Mouse (Mus musculus) MEL (cell line): Measurements from ENCODE around the gene Dcun1d4. TPM values are rescaled to one million over a fixed set of nuclear protein-coding genes. Genes with fewer than 3 reads are reported as not detected.

Experiments used
- DNase-seq: peaks from one replicate; pipeline ENCODE4 v3.0.0; 2011; ENCODE audit warnings: low read depth, low spot score
- H3K27ac ChIP-seq: 2 replicates; pipeline ENCODE4 v1.5.1; 2012; ENCODE audit warnings: low read depth, mild to moderate bottlenecking, control low read depth, low read length, moderate library complexity; ENCODE audit not compliant: control insufficient read depth
- H3K27me3 ChIP-seq, 2 experiments: fragments of 150-350 bp in 1 of 2; sonication (generic) in 1 of 2; 2 replicates each; pipeline ENCODE4 v1.6.1; 2012; ENCODE audit warnings: low read length in 2 of 2, mild to moderate bottlenecking in 2 of 2, improper control_type of control experiment in 1 of 2, moderate library complexity in 1 of 2; ENCODE audit not compliant: insufficient read depth in 2 of 2, control insufficient read depth in 1 of 2
- H3K36me3 ChIP-seq, 2 experiments: 2 replicates each; pipeline ENCODE4 v1.6.1; 2012 to 2014; ENCODE audit warnings: low read length in 2 of 2, improper control_type of control experiment in 1 of 2, inconsistent platforms in 1 of 2, mild to moderate bottlenecking in 1 of 2; ENCODE audit not compliant: insufficient read depth in 2 of 2, control insufficient read depth in 1 of 2
- H3K4me1 ChIP-seq, 2 experiments: fragments of 150-350 bp in 1 of 2; sonication (generic) in 1 of 2; 2 replicates each; pipeline ENCODE4 v1.6.1; 2012; ENCODE audit warnings: low read length in 2 of 2, improper control_type of control experiment in 1 of 2, mild to moderate bottlenecking in 1 of 2; ENCODE audit not compliant: insufficient read depth in 2 of 2, control insufficient read depth in 1 of 2
- H3K4me3 ChIP-seq, 2 experiments: fragments of 150-350 bp in 1 of 2; sonication (generic) in 1 of 2; 2 replicates each; pipeline ENCODE4 v1.5.1; 2012; ENCODE audit warnings: low read depth in 2 of 2, low read length in 2 of 2, mild to moderate bottlenecking in 2 of 2, moderate library complexity in 2 of 2, control low read depth in 1 of 2, improper control_type of control experiment in 1 of 2; ENCODE audit not compliant: control insufficient read depth in 1 of 2, insufficient read depth in 1 of 2
- H3K79me2 ChIP-seq: 2 replicates; pipeline ENCODE4 v1.6.1; 2012; ENCODE audit warnings: mild to moderate bottlenecking, low read length, moderate library complexity; ENCODE audit not compliant: control insufficient read depth, poor library complexity, insufficient read depth
- H3K9ac ChIP-seq: 2 replicates; pipeline ENCODE4 v1.6.1; 2012; ENCODE audit warnings: low read depth, mild to moderate bottlenecking, control low read depth, low read length, moderate library complexity; ENCODE audit not compliant: control insufficient read depth, poor library complexity, severe bottlenecking
- H3K9me3 ChIP-seq: fragments of 150-350 bp; sonication (generic); replicated peaks from 2 replicates; pipeline ENCODE4 v1.6.1; 2012; ENCODE audit warnings: mild to moderate bottlenecking, low read length, improper control_type of control experiment, moderate library complexity; ENCODE audit not compliant: insufficient read depth
- CHD1 ChIP-seq: IDR thresholded peaks from 2 replicates; pipeline ENCODE4 v1.6.1; 2012; ENCODE audit warnings: low read depth, mild to moderate bottlenecking, inconsistent platforms, low read length, improper control_type of control experiment
- CHD2 ChIP-seq: IDR thresholded peaks from 2 replicates; pipeline ENCODE4 v1.6.1; 2011; ENCODE audit warnings: low read length, improper control_type of control experiment
- CTCF ChIP-seq, 3 experiments: IDR thresholded peaks in 2 of 3; conservative IDR thresholded peaks in 1 of 3; 2 replicates each; pipeline ENCODE4 v1.5.1; 2011 to 2012; ENCODE audit warnings: low read length in 3 of 3, low read depth in 2 of 3, mild to moderate bottlenecking in 2 of 3, improper control_type of control experiment in 1 of 3, inconsistent platforms in 1 of 3, mixed read lengths in 1 of 3, moderate library complexity in 1 of 3; ENCODE audit not compliant: control insufficient read depth in 1 of 3, insufficient read depth in 1 of 3, poor library complexity in 1 of 3, severe bottlenecking in 1 of 3
- ELF1 ChIP-seq: IDR thresholded peaks from 2 replicates; pipeline ENCODE4 v1.6.1; 2014; ENCODE audit warnings: low read depth, mild to moderate bottlenecking, inconsistent platforms, low read length, improper control_type of control experiment, moderate library complexity
- EP300 ChIP-seq, 2 experiments: IDR thresholded peaks; 2 replicates each; pipeline ENCODE4 v1.6.1; 2011; ENCODE audit warnings: improper control_type of control experiment in 2 of 2, low read length in 2 of 2, low read depth in 1 of 2, mild to moderate bottlenecking in 1 of 2
- ETS1 ChIP-seq: IDR thresholded peaks from 2 replicates; pipeline ENCODE4 v1.6.1; 2012; ENCODE audit warnings: low read depth, mild to moderate bottlenecking, inconsistent platforms, low read length, improper control_type of control experiment, moderate library complexity
- GABPA ChIP-seq: IDR thresholded peaks from 2 replicates; pipeline ENCODE4 v1.6.1; 2012; ENCODE audit warnings: low read depth, mild to moderate bottlenecking, inconsistent platforms, low read length, improper control_type of control experiment, moderate library complexity
- GATA1 ChIP-seq: IDR thresholded peaks from 2 replicates; pipeline ENCODE4 v1.6.1; 2011; ENCODE audit warnings: low read depth, low read length, improper control_type of control experiment
- KAT2A ChIP-seq: conservative IDR thresholded peaks from 2 replicates; pipeline ENCODE4 v1.6.1; 2012; ENCODE audit warnings: low read depth, low read length, improper control_type of control experiment, inconsistent platforms
- MAFK ChIP-seq: IDR thresholded peaks from 2 replicates; pipeline ENCODE4 v1.6.1; 2011; ENCODE audit warnings: low read depth, mild to moderate bottlenecking, low read length, improper control_type of control experiment, borderline replicate concordance
- MAX ChIP-seq: IDR thresholded peaks from 2 replicates; pipeline ENCODE4 v1.6.1; 2011; ENCODE audit warnings: low read length, improper control_type of control experiment
- MAZ ChIP-seq: IDR thresholded peaks from 2 replicates; pipeline ENCODE4 v1.6.1; 2012; ENCODE audit warnings: low read depth, mild to moderate bottlenecking, inconsistent platforms, low read length, improper control_type of control experiment
- MEF2A ChIP-seq: IDR thresholded peaks from 2 replicates; pipeline ENCODE4 v1.6.1; 2014; ENCODE audit warnings: low read depth, mild to moderate bottlenecking, inconsistent platforms, low read length, improper control_type of control experiment; ENCODE audit not compliant: poor library complexity, insufficient replicate concordance, severe bottlenecking; ENCODE audit errors: extremely low read depth
- MXI1 ChIP-seq: IDR thresholded peaks from 2 replicates; pipeline ENCODE4 v1.6.1; 2011; ENCODE audit warnings: mild to moderate bottlenecking, low read depth, low read length, improper control_type of control experiment
- MYB ChIP-seq: IDR thresholded peaks from 2 replicates; pipeline ENCODE4 v1.6.1; 2011; ENCODE audit warnings: mild to moderate bottlenecking, low read depth, low read length, improper control_type of control experiment
- MYC ChIP-seq: IDR thresholded peaks from 2 replicates; pipeline ENCODE4 v1.6.1; 2011; ENCODE audit warnings: low read depth, mild to moderate bottlenecking, low read length, improper control_type of control experiment, moderate library complexity
- NELFE ChIP-seq: IDR thresholded peaks from 2 replicates; pipeline ENCODE4 v1.6.1; 2011; ENCODE audit warnings: low read depth, low read length, improper control_type of control experiment
- POLR2AphosphoS2 ChIP-seq: IDR thresholded peaks from 2 replicates; pipeline ENCODE4 v1.6.1; 2011; ENCODE audit warnings: low read length, improper control_type of control experiment
- POLR2AphosphoS5 ChIP-seq: IDR thresholded peaks from 2 replicates; pipeline ENCODE4 v1.6.1; 2012; ENCODE audit warnings: low read depth, borderline replicate concordance, mild to moderate bottlenecking, inconsistent platforms, low read length, moderate library complexity, mixed read lengths
- RAD21 ChIP-seq: IDR thresholded peaks from 2 replicates; pipeline ENCODE4 v1.6.1; 2011; ENCODE audit warnings: mild to moderate bottlenecking, low read depth, low read length, improper control_type of control experiment
- RCOR1 ChIP-seq: IDR thresholded peaks from 2 replicates; pipeline ENCODE4 v1.6.1; 2012; ENCODE audit warnings: low read depth, mild to moderate bottlenecking, inconsistent platforms, low read length, improper control_type of control experiment
- SIN3A ChIP-seq: IDR thresholded peaks from 2 replicates; pipeline ENCODE4 v1.6.1; 2012; ENCODE audit warnings: low read length, improper control_type of control experiment, inconsistent platforms
- UBTF ChIP-seq: IDR thresholded peaks from 2 replicates; pipeline ENCODE4 v1.6.1; 2012; ENCODE audit warnings: low read depth, mild to moderate bottlenecking, inconsistent platforms, low read length, improper control_type of control experiment, moderate library complexity, borderline replicate concordance; ENCODE audit not compliant: insufficient read depth
- USF2 ChIP-seq, 2 experiments: IDR thresholded peaks; 2 replicates each; pipeline ENCODE4 v1.6.1; 2011 to 2012; ENCODE audit warnings: improper control_type of control experiment in 2 of 2, low read length in 2 of 2, borderline replicate concordance in 1 of 2, inconsistent platforms in 1 of 2, low read depth in 1 of 2, mild to moderate bottlenecking in 1 of 2; ENCODE audit not compliant: insufficient read depth in 1 of 2
- ZKSCAN1 ChIP-seq: IDR thresholded peaks from 2 replicates; pipeline ENCODE4 v1.6.1; 2012; ENCODE audit warnings: low read depth, mild to moderate bottlenecking, inconsistent platforms, low read length, improper control_type of control experiment, moderate library complexity
- ZMIZ1 ChIP-seq: IDR thresholded peaks from 2 replicates; pipeline ENCODE4 v1.6.1; 2012; ENCODE audit warnings: low read depth, mild to moderate bottlenecking, inconsistent platforms, low read length, improper control_type of control experiment, moderate library complexity
- ZNF384 ChIP-seq: IDR thresholded peaks from 2 replicates; pipeline ENCODE4 v1.6.1; 2012; ENCODE audit warnings: low read depth, mild to moderate bottlenecking, inconsistent platforms, low read length, improper control_type of control experiment
- polyA plus RNA-seq, 2 experiments: library from polyadenylated mRNA; stranded (reverse) in 1 of 2; unstranded in 1 of 2; fragments of >175 nt in 1 of 2; fragments of >200 nt in 1 of 2; gene quantifications; 2 replicates each; pipeline versions ENCODE4 v1.2.1 to v1.2.4; 2012; ENCODE audit warnings: low replicate concordance in 2 of 2, low read depth in 1 of 2; ENCODE audit not compliant: insufficient read length in 2 of 2, insufficient read depth in 1 of 2, missing spikeins in 1 of 2
- total RNA-seq: library from RNA; depleted of rRNA; stranded (reverse); fragments of 300-350 nt; gene quantifications from 2 replicates; pipeline ENCODE4 v1.2.3, GENCODE M21; 2012

Dcun1d4 gene
- total and polyA plus RNA-seq, 3 experiments, result 7.6 to 10.0 TPM; not detected in 1

- TF ChIP-seq MEF2A (no peak), MYB (no peak), USF2 (IDR thresholded peaks at IDR 0.05; ENCODE audit: borderline replicate concordance in 1 of 2, insufficient read depth in 1 of 2, low read depth in 1 of 2, low read length in 2 of 2) (no peak), RAD21 (no peak), KAT2A (no peak), POLR2AphosphoS5 (no peak), ETS1 (peak; percentile 87), RCOR1 (peak; percentile 67), CHD2 (no peak), MAZ (no peak), MYC (peak; percentile 75; the same call in 1 of the 2 replicates), GATA1 (peak; percentile 54; the same call in 1 of the 2 replicates), POLR2AphosphoS2 (no peak), ZMIZ1 (no peak), SIN3A (peak; percentile 62), CTCF (IDR thresholded peaks at IDR 0.05 in 2 of 3, conservative IDR thresholded peaks at IDR 0.05 in 1 of 3; ENCODE audit: control insufficient read depth in 1 of 3, insufficient read depth in 1 of 3, low read depth in 2 of 3, low read length in 3 of 3, poor library complexity in 1 of 3, severe bottlenecking in 1 of 3) (no peak), MAFK (no peak), CHD1 (no peak)
These were observed 38.6 kb upstream of the Dcun1d4 start (continued) for GRCm38 (mm10) chr5:73442176-73442575.

GRCm38 (mm10) chr5:73450276-73450675, 30.5 kb upstream of the Dcun1d4 start:
- H3K9ac ChIP-seq, result no peak overlapping the region
- no peak overlapping the region for H3K27ac ChIP-seq
- no peak for DNase-seq
- peaks cover 7 to 13% of the 10 kb centered on the region in 2 experiments for H3K4me1 ChIP-seq
- H3K79me2 ChIP-seq, result no peaks in the 10 kb centered on the region
- no peaks in the 10 kb centered on the region for H3K9me3 ChIP-seq
- H3K36me3 ChIP-seq, result peaks cover 0 to 12% of the 10 kb centered on the region in 2 experiments; a peak in 2 of 4 replicates
- no peak overlapping the region for H3K4me3 ChIP-seq
- TF ChIP-seq NELFE, result no peak
- no peak for TF ChIP-seq CHD2
- TF ChIP-seq MAX, result no peak
- no peak for TF ChIP-seq GABPA
- no peak for TF ChIP-seq ZNF384
- TF ChIP-seq MXI1, result no peak
- TF ChIP-seq MEF2A, result no peak
- no peak for TF ChIP-seq POLR2AphosphoS2
- TF ChIP-seq CTCF (IDR thresholded peaks at IDR 0.05 in 2 of 3, conservative IDR thresholded peaks at IDR 0.05 in 1 of 3; ENCODE audit: control insufficient read depth in 1 of 3, insufficient read depth in 1 of 3, low read depth in 2 of 3, low read length in 3 of 3, poor library complexity in 1 of 3, severe bottlenecking in 1 of 3), result no peak
- TF ChIP-seq ZKSCAN1, result no peak
- no peak for TF ChIP-seq EP300 (IDR thresholded peaks at IDR 0.05; ENCODE audit: low read depth in 1 of 2, low read length in 2 of 2)
- TF ChIP-seq MYC, result no peak
- TF ChIP-seq CHD1, result no peak
- TF ChIP-seq RAD21, result no peak
- no peak for TF ChIP-seq UBTF
- no peak for TF ChIP-seq ELF1
- H3K27me3 ChIP-seq, result no peaks in the 10 kb centered on the region
